Mouse (Mus musculus): Measurements from ENCODE around the gene Dbx1. TPM values are rescaled to one million over a fixed set of nuclear protein-coding genes. Genes with fewer than 3 reads are reported as not detected.

Gene Dbx1
- polyA plus RNA-seq, 1 experiment from 2014 or later: not detected

GRCm38 (mm10) chr7:49582551-49582950 lies 54.1 kb downstream of the Dbx1 start:
- no peak for ATAC-seq (ENCODE audit: low FRiP score, low TSS enrichment)
- H3K4me2 ChIP-seq (replicated peaks; ENCODE audit: low read depth, low read length): no peak overlapping the region
- no peaks in the 10 kb centered on the region for H3K4me1 ChIP-seq (ENCODE audit: control insufficient read depth, insufficient read depth, low read length)
- no peaks in the 10 kb centered on the region for H3K9me3 ChIP-seq (ENCODE audit: control insufficient read depth, low read length)
- H3K27me3 ChIP-seq (ENCODE audit: control insufficient read depth, insufficient read depth, low read length): no peaks in the 10 kb centered on the region
- no peak overlapping the region for H3K9ac ChIP-seq (ENCODE audit: low read depth, low read length)
- no peak overlapping the region for H3K27ac ChIP-seq (ENCODE audit: low read depth, low read length)
- no peak overlapping the region for H3K4me3 ChIP-seq (ENCODE audit: low read length)
- WGBS: 79% methylated on average over 7 of the region's 7 CpGs
- peaks cover 78% of the 10 kb centered on the region for H3K36me3 ChIP-seq (ENCODE audit: control insufficient read depth, insufficient read depth, low read length)

- peaks cover 78% of the 10 kb centered on the region for H3K36me3 ChIP-seq (ENCODE audit: control insufficient read depth, insufficient read depth, low read length)
- no peak overlapping the region for H3K27ac ChIP-seq (ENCODE audit: low read depth, low read length)
- ATAC-seq (ENCODE audit: low FRiP score, low TSS enrichment): no peak
Measured at GRCm38 (mm10) chr7:49581951-49582350, 54.7 kb downstream of the Dbx1 start.

More at GRCm38 (mm10) chr7:49581951-49582350, 54.7 kb downstream of the Dbx1 start:
- Histone ChIP-seq H3K27me3 (ENCODE audit: control insufficient read depth, insufficient read depth, low read length) (no peaks in the 10 kb centered on the region), H3K4me1 (ENCODE audit: control insufficient read depth, insufficient read depth, low read length) (no peaks in the 10 kb centered on the region), H3K9me3 (ENCODE audit: control insufficient read depth, low read length) (no peaks in the 10 kb centered on the region), H3K4me3 (ENCODE audit: low read length) (no peak overlapping the region), H3K9ac (ENCODE audit: low read depth, low read length) (no peak overlapping the region), H3K4me2 (replicated peaks; ENCODE audit: low read depth, low read length) (no peak overlapping the region)
- WGBS: 88% methylated on average over 2 of the region's 2 CpGs

Other genes starting within 250 kb of the Dbx1 start
- 6.5 and 6.8 TPM in 2 replicates for gene Htatip2, start 122.3 kb upstream of the Dbx1 start, polyA plus RNA-seq (2014; fragmentation: Nextera tagmentation; extraction: Ambion mirVana)
- 65.0 and 82.8 TPM in 2 replicates for gene Prmt3, start 141.5 kb upstream of the Dbx1 start, polyA plus RNA-seq (2014; fragmentation: Nextera tagmentation; extraction: Ambion mirVana)